Mouse (Mus musculus) frontal cortex, adult (tissue): ENCODE results near the gene Rpp25l.
"Not testable (repeated sequence)": the region's sequence is repeated elsewhere in the genome, so short reads cannot be mapped to it uniquely, and the experiment has no call there.

Source experiments
- ATAC-seq: cut with Nextera tagmentation; 2 replicates; pipeline ENCODE4 v1.9.2; 2017; ENCODE audit warnings: mild to moderate bottlenecking, moderate library complexity, mixed read lengths; ENCODE audit not compliant: low TSS enrichment

Rpp25l gene

DNA sequence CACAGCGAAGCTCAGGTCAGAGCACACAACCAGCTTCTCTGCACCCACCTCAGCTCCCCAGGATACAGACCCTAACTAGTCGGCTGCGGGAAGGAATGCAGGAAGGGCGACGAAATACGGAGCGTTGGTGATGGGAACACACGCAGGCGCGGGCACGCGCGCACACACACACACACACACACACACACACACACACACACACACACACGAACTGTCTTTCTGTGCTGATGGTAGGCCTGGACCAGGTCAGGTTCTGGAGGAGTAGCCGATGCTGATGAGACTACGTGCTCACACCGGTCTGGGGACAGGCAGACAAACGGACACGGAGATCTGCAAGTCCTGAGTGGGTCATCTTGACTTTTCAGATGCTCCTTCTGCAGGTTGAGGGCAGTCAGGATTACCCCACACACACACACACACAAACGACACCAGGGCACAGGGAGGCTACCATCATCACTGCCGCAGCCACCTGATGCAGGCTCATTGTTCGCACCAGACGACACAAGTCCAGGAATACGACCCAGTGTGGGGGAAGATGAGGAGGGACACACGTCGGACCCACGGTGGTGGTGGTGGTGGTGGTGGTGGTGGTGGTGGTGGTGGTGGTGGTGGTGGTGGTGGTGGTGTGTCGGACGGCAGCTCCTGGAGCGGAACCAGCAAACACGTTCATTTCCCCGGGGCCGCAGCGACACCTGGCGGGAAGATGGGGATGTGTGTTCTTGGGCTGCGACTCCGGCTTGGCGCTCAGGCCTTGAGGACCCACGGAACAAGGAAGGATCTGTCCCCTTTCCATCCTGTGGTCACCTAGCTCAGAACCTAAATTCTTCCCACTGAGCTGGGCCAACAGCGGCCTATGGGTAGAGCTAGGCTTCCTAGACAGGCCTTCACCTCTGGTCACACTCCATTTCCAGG, 16.1 kb downstream of the Rpp25l start, which contains the start of gene Cntfr:
Gene Cntfr, minus strand, starts transcription at position 160 of the 912 bp plus-strand sequence.
- not testable (repeated sequence) for ATAC-seq

GRCm38 (mm10) chr4:41696452-41696851, 16.9 kb downstream of the Rpp25l start:
- ATAC-seq = not testable (repeated sequence)

DNA sequence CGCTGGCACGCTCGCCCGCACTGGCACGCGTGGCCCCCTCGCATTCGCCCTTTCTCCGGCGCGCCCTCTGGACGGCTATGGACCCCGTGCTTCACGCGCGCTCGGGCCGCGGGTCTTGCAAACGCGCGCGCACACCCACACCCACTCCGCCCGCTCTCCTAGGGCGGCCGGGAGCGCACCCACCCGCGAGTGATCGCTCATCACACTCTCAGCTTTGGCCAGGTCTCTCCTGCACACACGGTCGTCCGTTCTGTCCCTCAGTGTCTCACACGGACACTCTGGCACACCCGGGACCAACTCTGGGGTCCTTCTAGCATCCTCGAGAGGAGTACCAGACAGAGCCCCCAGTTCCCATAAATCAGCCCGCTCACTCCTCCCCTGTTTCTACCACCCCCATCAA, 17.5 kb downstream of the Rpp25l start:
- ATAC-seq = not testable (repeated sequence)

GRCm38 (mm10) chr4:41693511-41693910, 19.8 kb downstream of the Rpp25l start:
- not testable (repeated sequence) for ATAC-seq

GRCm38 (mm10) chr4:41690014-41690413, 23.3 kb downstream of the Rpp25l start:
- ATAC-seq = not testable (repeated sequence)

DNA sequence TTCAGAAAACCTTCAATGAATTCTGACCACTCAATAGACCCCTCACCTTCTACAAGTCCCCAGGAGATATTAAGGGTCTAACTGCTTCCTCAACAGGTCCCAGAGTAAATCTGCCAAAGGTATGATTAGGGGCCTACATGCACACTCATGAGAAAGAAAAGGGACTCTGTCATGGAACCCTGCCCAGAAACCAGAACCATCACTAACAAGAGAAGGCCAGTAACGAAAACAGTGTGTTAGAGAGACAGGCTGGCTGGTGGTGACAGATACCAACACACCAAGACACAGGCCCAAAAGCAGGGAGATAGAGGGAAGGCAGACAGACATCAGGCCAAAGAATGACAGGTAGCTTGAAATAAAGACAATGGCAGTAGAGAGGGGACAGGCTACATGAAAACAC, 24.8 kb downstream of the Rpp25l start:
- not testable (repeated sequence) for ATAC-seq

GRCm38 (mm10) chr4:41685882-41686492, 27.3 kb downstream of the Rpp25l start:
- not testable (repeated sequence) for ATAC-seq

- ATAC-seq = not testable (repeated sequence)
Measured at GRCm38 (mm10) chr4:41684931-41685453, 28.3 kb downstream of the Rpp25l start.

DNA sequence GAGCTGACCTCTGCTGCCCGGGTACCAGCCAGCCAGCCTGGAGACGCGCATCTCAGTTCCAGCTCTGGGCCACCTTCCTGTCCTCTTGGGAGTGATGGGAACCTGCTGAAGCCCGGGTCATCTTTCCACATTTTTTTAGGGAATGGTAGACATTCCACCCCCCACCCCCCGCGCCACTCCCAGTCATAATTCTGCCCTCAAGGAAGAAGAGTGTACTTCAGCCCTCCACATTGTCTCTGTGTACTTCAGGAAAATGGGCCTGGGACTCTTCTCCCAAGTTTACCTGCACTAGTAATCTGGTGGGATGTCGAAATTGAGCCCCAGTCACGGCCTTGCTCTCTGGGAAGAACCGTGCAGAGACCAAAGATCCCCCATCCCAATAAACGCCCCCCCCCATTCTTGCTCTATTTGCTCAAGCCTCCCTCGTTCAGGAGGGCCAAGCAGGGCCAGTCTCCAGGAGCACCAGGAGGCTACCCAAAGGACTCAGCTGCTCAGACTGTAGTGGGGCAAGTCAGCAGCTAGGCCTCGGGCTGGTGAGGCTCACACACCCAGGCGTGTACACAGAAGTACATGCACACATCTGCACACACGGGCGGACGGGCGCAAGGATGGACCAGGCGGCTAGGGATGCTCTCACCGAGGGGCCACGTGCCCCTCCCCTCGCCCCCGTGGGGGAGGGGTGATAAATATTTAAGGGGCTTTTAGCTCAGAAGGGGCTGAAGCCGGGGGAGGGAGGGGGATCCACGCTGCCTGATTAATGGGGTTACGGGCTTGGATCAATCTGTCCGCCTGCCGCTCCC, 29.0 kb downstream of the Rpp25l start:
- not testable (repeated sequence) for ATAC-seq

- not testable (repeated sequence) for ATAC-seq
Measured at GRCm38 (mm10) chr4:41683303-41683702, 30.0 kb downstream of the Rpp25l start.

- ATAC-seq = no peak
Measured at GRCm38 (mm10) chr4:41682789-41683188, 30.5 kb downstream of the Rpp25l start.

- ATAC-seq = no peak
Measured at GRCm38 (mm10) chr4:41681947-41682346, 31.4 kb downstream of the Rpp25l start.

GRCm38 (mm10) chr4:41681176-41681575, 32.2 kb downstream of the Rpp25l start:
- ATAC-seq = peak; percentile 48

- no peak for ATAC-seq
Measured at GRCm38 (mm10) chr4:41679291-41679690, 34.0 kb downstream of the Rpp25l start.

- no peak for ATAC-seq
Measured at GRCm38 (mm10) chr4:41678863-41679262, 34.5 kb downstream of the Rpp25l start.

- ATAC-seq = no peak
Measured at GRCm38 (mm10) chr4:41677006-41677629, 36.2 kb downstream of the Rpp25l start.

GRCm38 (mm10) chr4:41676248-41677005, 36.9 kb downstream of the Rpp25l start:
- ATAC-seq = peak; percentile 14; the same call in 1 of the 2 replicates

DNA sequence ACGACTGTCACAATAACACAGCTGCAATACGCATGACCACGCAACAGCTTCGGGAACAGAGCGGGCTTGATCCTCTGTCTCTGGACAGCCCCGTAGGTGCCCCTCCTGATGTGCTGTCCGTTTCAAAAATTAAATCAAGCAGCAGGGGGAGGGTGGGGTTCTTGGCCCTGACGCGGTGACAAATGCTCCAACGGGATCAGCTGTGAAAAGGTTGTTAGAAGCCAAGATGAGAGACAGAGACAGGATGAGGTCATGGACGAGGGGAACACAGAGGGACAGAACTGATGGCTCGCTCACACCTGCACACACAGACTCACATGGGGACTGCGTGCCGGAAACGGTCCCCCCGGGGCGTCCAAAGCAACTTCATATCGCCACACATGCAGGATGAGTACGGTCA, 40.1 kb downstream of the Rpp25l start:
- peak; percentile 17; the same call in 1 of the 2 replicates for ATAC-seq

GRCm38 (mm10) chr4:41672522-41672963, 40.8 kb downstream of the Rpp25l start:
- ATAC-seq = no peak

GRCm38 (mm10) chr4:41671963-41672480, 41.3 kb downstream of the Rpp25l start:
- no peak for ATAC-seq
